Mouse (Mus musculus) kidney, adult 2 months (tissue): ENCODE results near the gene Rapgef3.

Source experiments
- CTCF ChIP-seq: fragments of 200-500 bp; conservative IDR thresholded peaks from 2 replicates; pipeline ENCODE4 v1.5.1; 2011; ENCODE audit warnings: low read depth, mild to moderate bottlenecking, control low read depth, low read length, moderate library complexity, mixed read lengths; ENCODE audit not compliant: insufficient read depth, insufficient read length
- POLR2A ChIP-seq: fragments of 200-500 bp; IDR thresholded peaks from one replicate; pipeline ENCODE4 v1.6.1; 2011; ENCODE audit warnings: low read depth, low read length, control low read depth

- TF ChIP-seq CTCF (no peak), POLR2A (no peak)
Measured at GRCm38 (mm10) chr15:97743210-97743609, 24.6 kb downstream of the Rapgef3 start.
